Mouse (Mus musculus): Measurements from ENCODE around the gene Ppp4r2. TPM values are rescaled to one million over a fixed set of nuclear protein-coding genes. Genes with fewer than 3 reads are reported as not detected.

Gene Ppp4r2
- polyA plus RNA-seq, 1 experiment from 2014 or later = 26.6 TPM

Other genes starting within 250 kb of the Ppp4r2 start
- 7.6 and 7.9 TPM in 2 replicates for gene Shq1, start 162.5 kb upstream of the Ppp4r2 start, polyA plus RNA-seq (2014; fragmentation: Nextera tagmentation; extraction: Ambion mirVana)
- 2.2 and 2.3 TPM in 2 replicates for gene Gxylt2, start 128.9 kb upstream of the Ppp4r2 start, polyA plus RNA-seq (2014; fragmentation: Nextera tagmentation; extraction: Ambion mirVana)